Mouse (Mus musculus) adrenal gland, adult 8-10 months (tissue): ENCODE data around the gene Cep85l. TPM values are rescaled to one million over a fixed set of nuclear protein-coding genes. Genes with fewer than 3 reads are reported as not detected.

Experiments
- DNase-seq: peaks from one replicate; pipeline ENCODE4 v3.0.0; 2022
- total RNA-seq, 4 experiments: library from RNA; stranded (reverse); gene quantifications; 2 replicates each; pipeline ENCODE4 v1.2.4; 2022

Cep85l gene
- total RNA-seq, 4 experiments from 2014 or later: 7.5 to 15.7 (median 11.4) TPM

DNA sequence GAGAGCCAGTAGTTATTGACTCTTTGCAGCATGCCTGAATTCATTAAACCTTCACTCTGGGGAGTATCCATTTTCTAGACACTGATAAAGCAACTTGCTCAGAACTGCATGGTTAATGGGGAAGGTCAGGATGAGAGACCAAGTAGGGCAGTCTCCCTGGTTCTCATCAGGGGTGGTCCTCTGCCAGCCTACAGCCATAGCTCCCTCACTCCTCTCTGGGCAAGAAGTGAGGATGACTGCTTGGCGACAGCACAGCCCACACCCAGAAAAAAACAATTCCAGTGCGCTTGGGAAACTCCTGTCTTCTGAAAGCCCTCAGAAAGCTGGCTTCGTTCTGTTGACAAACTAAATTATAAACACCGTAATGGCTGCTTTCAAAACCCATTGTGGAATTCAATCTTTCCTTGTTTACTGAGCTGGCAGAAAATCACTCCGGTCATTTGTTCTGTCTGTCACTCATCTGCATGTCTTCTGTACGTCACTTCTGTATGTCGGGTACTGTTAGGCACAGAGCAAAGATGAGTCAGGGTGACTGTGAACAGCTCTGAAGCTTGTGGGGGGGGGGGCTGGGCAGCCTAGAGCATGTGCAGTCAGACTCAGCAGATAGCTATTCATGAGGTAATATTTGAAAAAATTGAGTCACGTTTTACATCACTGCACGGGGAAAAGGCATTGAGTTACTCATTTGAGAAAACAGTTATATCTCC, 15.3 kb upstream of the Cep85l start:
- no peak for DNase-seq

DNA sequence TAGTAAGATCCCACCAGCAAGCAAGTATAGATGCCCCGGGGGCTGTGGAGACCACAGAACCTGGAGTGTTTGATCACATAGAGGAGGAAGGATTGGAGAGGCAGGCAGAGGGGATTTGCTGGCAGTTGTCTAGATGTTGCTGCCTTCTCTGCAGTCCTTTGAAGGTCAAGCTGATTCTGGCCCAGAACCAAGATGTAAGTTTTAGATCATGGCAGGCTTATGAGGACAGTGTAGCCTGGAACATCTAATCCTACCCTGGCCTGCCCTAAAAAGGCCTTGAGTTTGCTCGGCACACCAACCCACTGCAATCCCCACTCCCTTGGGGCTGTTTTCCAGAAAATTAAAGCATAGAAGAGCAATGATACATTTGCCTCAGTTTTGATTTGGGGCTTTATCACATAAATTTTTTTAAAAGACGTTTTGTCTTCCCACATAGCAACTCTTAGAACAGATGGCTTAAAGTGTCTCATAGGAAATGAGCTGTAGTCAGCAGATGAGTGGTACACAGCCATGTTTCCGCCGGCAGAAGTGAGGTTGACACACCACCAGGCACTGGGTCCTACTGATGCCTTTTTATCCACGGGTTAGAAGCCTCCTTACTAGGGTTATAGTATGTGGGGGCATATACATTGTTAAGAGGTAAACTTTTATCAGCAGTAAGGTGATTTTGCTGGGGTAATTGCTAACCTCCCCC, 8.6 kb upstream of the Cep85l start:
- DNase-seq: peak; percentile 18

DNA sequence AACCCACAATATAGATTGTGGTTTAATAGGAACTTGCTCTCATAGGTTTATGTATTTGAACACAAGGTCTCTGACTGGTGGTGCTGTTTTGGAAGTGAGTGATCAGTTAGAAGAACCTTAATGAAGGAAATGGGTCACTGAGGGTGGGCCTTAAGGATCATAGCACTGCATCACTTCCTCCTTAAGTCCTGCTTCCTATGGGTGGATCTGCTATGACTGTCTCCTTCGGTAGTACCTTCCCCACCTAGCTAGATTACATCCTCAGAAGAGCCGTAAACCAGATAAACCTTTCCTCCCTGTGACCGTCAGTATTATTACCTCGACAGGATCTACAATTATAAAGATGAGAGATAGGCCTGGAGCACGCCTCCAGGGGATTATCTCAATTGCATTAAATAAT, 5.7 kb upstream of the Cep85l start:
- DNase-seq: no peak

DNA sequence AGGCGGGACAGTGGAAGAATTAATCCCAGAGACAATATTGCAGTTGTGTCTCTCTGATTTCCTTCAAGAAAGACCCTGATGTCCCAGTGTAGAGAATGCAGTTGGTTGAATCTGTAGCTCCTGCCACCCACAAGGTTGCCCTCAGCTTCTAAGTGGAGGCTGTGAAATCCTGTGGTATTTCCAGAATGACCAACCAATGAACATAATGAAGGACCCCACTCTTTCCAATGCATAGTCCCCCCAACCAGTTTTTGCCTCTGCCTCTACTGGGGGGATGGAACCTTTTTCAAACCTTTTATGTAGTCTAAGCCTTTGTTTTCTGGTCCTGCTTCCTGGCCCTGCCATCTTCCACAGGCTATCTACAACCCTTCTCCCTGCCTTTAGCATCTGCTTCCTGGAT, 5.1 kb upstream of the Cep85l start:
- no peak for DNase-seq

DNA sequence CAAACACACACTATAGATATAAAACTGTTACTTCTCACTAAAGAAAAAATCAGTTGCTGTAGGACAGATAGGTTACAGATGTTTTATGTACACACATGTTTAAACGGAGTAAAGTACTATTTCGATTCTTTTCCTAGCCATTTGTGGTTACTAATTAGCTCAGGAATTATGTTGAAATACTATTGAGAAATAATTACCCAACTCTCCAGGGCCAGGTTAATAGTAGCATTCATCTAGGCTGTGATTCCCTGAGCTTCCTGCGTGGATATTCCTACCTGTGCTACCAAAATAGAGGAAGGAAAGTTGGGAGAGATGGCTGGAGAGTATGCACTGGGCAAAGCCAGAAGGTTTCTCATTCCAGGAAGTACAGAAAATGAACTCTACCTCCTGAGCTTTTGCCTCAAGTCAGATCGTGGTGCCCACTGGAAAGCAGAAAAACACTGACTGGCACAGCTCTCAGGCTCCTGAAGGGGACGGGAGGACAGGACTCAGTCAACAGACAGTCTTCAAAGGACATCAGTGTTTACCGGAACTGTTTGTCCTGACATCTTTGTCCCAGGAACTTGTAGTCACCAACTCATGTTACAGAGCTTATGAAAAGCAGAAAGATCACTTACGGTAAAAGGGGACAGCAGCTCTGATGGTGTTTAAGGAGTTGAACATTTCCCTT, 3.1 kb upstream of the Cep85l start:
- DNase-seq: no peak

DNA sequence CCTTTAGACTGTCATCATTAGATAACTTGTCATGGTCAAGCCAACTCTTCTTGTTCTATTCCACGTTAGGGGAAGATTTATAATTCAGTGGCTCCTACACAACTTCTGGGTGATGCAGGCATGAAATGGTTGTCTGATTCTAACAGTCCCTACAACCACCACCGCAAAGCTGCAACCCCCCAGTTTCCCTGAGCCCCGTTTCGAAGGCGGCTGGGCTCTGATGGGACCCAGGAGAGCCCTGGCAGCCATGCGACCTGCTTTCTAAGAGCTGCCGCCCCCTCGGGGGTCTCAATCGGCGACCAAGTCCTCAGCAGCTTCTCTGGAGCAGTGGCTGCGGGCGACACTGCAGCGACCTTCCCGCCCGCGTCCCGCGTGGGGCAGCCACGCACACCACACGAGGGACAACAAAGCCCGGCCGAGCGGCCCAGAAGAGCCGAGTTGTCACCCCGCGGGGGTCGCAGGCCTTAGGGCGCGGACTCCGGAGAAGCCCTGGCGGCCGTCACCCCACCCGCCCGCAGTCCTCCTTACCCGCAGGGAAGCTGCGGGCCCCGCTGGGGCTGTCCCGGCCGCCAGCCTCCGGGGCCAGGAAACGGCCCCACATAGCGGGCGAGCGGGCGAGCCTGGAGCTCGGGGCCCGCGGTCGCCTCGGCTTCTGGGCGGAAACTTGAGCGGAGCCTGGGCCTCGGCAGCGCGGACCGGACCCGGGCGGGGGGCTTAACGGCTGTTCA, 602 bp downstream of the Cep85l start:
- DNase-seq: peak; percentile 11

DNA sequence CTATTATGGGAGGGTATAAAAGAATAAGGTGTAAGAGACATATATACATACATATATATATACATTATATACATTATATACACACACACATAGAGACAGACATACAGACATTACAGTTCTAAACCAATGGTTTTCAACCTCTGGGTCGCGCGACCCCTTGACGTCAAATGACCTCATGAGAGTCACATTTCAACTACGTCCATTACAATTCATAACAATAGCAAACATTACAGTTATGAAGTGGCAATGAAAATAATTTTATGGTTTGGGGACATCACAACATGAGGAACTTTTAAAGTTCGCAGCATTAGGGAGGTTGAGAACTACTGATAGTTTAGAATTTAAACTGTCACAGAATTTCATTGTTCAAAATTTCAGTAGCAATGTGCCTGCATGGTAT, 1.5 kb downstream of the Cep85l start:
- DNase-seq: no peak

DNA sequence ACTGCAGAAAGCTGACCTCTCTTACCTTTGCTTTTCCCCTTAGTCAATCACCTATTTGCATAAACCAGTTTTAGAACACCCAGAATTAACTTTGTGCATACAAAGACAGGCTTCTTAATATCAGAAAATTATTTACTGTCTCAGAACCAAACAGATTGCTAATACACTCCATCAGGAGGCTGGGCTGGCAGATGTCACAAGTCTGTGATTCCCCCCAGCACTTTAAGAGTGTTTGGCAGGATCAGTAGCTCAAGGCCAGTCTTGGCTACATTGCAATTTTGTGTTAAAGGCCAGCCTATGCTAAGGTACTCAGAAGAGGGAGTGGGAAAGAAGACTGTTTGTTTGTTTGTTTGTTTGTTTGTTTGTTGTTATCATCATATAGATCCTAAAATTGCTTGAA, 2.7 kb downstream of the Cep85l start:
- no peak for DNase-seq

DNA sequence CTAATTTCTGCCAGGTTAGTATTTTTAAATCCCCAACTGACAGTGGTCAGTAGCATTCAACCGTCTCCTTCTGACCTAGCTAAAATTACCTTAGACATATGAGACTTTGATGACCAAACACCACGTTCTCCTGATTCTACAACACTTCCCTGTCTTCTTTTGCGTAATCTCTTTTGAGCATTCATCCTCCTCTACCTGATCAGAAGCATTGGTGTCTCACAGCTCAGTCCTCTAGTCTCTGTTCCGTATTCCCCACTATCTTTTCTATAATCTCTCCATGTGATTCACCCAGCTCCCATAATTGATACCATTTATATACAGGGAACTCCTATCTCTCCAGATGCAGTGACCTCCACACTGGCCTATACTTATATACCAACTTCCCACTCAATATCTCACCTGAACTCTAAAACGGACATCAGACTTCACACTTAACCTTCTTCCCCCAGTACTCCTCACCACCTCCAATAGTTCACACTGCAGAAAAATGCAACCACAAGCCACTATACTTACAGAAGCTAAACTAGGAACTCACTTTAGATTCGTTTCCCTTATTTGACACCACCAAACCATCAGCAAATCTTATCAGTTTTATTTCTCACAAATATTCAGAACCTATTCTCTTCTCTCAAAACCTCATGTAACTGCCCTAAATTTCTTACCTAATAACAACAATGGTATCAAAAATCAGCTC, 5.7 kb downstream of the Cep85l start:
- DNase-seq: no peak

DNA sequence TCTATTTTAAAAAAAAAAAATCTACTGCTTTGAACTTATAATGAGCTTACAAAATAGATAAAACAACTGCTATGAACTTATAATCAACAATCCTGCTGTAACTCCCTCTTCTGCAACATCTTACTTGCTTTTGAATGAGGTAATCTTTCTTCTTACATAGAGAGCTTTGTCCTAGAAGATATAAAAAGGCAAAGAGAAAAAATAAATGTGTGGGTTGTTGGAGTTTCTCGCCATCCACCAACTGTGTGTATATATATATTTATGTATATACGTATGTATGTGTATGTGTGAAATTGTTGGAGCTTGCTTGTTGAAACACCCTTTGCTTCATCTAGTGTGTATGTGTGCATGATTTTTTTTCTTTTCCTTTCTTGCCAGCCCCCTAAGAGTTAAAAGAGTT, 12.5 kb downstream of the Cep85l start:
- no peak for DNase-seq

DNA sequence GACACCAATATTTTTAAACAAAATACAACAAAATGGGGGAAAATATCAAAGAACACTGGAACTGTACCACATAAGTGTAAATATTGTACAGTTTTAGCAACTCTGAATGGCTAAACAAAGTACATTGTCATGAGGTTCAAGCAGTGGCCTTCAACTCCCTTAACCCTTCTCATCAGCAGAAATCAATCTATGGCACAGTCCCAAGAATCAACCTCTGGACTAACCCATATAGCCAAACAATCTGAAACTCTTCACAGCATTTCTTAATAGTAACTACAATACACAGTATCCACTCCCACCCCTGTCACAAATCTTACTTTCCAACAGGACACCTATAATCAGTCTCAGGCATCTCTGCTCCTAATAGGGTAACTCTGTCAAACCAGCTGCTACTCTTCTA, 15.4 kb downstream of the Cep85l start:
- no peak for DNase-seq

DNA sequence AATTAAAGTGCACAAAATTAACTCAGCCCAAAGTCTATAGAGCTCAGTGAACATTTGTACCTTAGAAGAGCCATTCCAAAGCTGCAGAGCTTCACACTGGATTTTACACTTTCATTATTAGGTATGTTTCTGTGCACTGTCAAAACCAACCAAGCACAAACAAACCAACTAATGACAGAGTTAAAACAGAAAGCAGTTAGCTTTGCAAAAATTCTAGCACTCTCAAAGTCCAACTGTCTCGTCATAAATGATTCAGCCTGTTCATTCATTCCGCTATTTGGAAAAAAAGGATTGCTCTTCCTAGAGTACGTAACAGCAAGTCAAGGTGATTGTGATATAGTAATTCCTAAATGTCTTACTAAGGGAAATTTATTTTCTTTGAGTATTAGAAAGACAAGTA, 20.7 kb downstream of the Cep85l start:
- DNase-seq: no peak

DNA sequence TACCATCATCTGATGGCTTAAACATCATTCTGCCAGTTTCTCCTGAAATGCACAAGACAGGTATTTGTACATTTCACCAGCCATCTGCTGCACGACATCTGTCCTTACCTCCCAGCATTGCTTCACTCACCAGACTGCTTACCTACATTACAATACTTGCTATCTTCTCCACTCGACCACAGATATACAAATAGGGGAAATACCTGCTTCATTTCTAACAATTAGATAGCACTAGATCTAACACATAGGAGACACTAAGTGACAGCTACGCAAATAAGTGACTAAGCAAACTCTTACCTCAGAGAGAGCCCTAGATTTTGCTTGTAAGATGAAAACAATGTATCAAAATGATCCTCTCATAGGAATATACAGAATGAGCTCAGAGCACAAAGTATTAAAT, 26.1 kb downstream of the Cep85l start:
- no peak for DNase-seq

DNA sequence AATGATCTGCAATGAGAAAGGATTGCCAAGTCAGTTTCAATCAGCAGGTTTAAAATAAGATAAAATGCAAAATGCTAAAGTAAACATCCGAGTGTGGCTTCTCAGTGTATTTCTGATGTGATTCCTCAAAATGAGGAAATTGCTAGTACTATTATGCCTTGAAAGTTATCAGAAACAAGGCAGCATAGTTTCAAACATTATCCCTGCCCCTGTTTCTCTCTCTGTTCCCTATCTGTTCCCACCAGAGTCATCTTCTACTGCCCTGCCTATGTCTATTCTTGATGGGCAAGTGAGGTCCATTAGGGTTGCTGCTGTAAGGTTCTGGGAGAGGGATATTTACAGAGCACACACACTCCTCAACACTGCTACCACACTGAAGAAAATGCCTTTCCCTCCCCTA, 30.5 kb downstream of the Cep85l start:
- no peak for DNase-seq

DNA sequence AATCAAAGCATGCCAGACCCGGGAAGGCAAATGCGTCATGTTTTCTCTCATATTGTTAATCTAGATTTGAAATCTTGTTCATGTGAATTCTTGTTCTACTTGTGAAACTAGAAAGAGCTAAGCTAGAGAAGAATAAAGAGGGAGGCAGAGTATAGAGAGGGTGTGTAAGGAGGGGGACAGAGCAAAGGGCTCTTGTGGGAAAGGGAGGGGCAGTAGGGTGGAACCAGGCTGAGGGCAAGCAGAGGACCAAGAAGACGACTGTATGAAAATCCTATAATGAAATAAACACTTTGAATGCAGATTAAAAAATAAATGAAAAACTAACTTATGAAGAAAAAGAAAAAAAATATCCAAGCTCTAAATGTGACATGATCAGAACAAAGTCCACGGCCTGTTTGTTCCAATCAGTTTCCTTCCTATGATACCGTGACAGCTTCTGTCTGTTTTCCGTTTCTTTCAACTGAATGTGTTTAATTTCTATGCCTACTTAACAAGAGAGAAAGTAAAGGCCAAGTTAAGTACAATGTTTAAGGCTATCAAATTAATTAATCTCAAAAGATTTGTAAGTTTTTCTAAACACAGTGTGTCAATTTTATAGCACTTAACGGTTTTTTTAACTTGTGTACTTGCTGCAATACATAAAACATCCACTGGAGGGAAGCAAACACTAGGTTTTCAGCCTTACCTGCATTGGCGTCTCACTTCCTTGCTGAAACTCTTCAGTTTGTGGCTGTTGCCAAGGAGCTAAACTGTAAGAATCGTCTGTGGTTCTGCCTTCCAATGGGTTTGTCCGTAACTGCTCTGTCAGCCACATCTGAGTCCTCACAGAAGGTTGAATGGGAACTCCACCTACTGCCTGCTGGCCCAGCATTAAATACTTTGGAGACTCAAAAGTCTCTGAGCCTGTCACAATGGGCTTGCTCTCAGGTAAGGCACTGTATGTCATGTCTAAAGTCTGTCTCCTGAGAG, 31.7 kb downstream of the Cep85l start:
- peak; percentile 14 for DNase-seq

DNA sequence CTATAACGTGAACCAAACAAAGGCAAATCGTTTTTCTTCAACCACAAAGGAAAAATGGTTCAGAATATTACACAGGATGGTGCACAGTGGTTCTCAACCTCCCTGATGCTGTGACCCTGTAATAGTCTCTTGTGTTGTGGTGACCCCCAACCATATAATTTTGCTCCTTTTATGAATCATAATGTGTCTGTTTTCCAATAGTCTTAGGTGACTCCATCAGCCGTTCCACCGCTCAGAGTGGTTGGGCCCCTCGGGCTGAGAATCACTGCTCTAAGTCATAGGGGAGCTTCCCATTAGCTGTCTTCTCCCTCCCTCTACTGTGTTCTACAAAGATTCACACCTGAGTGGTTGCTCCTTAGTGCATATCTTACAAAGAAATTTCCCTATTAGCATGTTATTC, 32.8 kb downstream of the Cep85l start:
- DNase-seq: no peak

DNA sequence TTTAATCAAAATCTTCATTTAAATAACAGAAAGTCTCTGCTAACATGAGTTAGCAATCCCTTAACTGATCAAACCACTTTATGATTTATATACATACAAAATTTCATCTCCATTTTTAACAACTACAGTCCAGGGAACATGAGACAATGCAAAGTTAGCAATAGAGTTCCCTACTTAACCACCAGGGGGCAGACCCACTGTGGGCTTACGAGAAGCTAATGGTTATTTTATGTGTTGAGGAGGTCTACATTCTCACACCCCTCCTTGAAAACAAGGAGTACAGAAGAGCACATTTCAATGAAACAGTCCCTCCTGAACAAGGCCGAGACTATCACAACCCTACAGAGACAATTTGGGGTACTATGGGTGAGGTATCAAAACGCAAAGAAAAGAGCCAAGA, 33.2 kb downstream of the Cep85l start:
- DNase-seq: no peak

DNA sequence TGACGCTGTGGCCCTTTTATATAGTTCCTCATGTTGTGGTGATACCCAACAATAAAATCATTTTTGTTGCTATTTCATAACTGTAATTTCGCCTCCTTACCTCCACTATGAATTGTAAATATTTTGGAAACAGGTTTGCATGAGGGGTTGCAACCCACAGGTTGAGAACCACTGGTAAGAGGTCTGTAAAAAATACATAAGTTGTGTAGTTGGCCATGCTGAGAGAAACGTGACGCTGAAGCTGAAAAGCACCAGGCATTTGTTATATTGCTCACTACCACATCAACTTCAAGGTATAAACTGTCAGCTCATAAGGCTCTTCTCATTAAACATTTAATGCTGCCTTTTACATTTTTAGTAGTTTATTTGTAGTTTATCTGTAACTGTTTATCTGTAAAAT, 34.2 kb downstream of the Cep85l start:
- DNase-seq: no peak

DNA sequence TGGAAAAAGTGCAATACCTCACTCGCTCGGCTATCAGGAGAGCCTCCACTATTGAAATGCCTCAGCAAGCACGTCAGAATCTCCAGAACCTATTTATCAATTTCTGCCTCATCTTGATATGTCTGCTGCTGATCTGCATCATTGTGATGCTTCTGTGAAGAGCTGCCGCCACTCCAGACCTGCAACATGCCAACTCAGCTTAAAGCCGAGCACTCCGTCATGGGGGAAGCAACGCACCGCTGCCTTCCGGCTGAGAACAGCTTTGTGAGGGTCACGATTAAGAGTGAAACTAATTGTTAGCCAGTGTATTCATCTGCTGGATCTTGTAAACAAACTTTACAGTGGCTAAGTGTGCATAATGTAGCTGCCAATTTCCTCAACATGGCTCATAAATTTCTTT, 35.9 kb downstream of the Cep85l start:
- no peak for DNase-seq

DNA sequence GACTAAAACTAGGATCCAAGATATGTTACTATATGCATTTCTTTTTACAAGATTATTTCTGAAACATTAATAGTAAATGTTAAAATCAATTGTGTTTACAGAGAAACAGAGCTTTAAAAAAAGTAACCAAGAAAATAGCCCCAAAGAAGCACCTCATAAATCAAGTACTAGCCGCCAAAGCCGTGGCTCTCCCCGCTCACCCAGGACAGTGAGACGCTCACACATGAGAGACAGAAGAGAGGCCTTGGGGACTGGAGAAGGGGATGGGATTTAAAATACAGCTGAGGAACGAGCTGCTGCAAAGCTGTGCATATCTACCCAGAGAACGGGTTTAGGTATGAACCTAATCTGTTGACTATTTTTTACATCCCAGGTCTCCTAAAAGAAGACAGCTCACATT, 36.4 kb downstream of the Cep85l start:
- DNase-seq: no peak

DNA sequence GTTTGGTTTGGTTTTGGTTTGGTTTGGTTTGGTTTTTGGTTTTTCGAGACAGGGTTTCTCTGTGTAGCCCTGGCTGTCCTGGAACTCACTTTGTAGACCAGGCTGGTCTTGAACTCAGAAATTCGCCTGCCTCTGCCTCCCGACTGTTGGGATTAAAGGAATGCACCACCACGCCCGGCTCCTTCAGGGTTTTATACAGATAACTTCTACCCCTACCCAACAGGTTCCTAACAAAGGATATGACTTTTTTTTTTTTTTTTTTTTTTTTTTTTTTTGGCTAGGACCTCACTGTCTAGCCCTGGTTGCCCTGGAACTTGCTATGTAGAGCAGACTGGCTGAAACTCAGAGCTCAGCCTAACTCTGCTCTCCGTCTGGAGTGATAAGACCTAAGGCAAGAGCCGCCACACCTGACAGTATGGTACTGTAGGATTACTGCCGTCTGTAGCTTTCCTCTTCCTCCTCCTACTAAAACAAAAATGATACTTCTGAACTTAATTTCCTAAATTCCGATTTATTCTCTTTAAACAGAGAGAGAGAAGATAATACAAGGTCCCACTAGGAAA, 37.5 kb downstream of the Cep85l start:
- DNase-seq: no peak
